Mouse (Mus musculus): ENCODE data around the gene Mymx. TPM values are rescaled to one million over a fixed set of nuclear protein-coding genes. Genes with fewer than 3 reads are reported as not detected.

Mymx gene
- polyA plus RNA-seq, 1 experiment: not detected

DNA sequence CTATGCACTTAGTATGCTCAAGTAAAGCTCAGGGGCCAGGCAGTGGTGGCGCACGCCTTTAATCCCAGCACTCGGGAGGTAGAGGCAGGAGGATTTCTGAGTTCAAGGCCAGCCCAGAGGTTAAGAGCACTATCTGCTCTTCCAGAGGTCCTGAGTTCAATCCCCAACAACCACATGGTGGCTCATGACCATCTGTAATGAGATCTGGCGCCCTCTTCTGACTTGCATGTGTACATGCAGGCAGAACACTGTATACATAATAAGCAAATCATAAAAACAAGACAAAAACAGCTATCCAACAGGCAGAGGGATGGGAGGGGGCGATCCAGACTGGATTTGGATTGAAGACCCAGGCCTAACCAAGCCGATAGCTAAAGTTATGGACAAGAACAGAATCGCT, 23.1 kb downstream of the Mymx start:
- Histone ChIP-seq H3K4me3 (ENCODE audit: insufficient read depth, low read depth, low read length) (no peak overlapping the region), H3K27ac (ENCODE audit: insufficient read depth, low read depth, low read length) (no peak overlapping the region), H3K4me1 (ENCODE audit: control insufficient read depth, insufficient read depth, low read length) (peaks cover 12% of the 10 kb centered on the region)
- TF ChIP-seq POLR2A (IDR thresholded peaks at IDR 0.05; ENCODE audit: insufficient read depth, low read depth, low read length) (no peak), CTCF (IDR thresholded peaks at IDR 0.05; ENCODE audit: insufficient read depth, low read depth, low read length) (no peak)
- 79% methylated on average over 7 of the region's 7 CpGs for WGBS

GRCm38 (mm10) chr17:45578242-45578641, 23.7 kb downstream of the Mymx start:
- peaks cover 12% of the 10 kb centered on the region for H3K4me1 ChIP-seq (ENCODE audit: control insufficient read depth, insufficient read depth, low read length)
- no peak for TF ChIP-seq POLR2A (IDR thresholded peaks at IDR 0.05; ENCODE audit: insufficient read depth, low read depth, low read length)
- TF ChIP-seq CTCF (IDR thresholded peaks at IDR 0.05; ENCODE audit: insufficient read depth, low read depth, low read length): no peak
- H3K27ac ChIP-seq (ENCODE audit: insufficient read depth, low read depth, low read length): no peak overlapping the region
- 67% methylated on average over 5 of the region's 5 CpGs for WGBS
- H3K4me3 ChIP-seq (ENCODE audit: insufficient read depth, low read depth, low read length): no peak overlapping the region

DNA sequence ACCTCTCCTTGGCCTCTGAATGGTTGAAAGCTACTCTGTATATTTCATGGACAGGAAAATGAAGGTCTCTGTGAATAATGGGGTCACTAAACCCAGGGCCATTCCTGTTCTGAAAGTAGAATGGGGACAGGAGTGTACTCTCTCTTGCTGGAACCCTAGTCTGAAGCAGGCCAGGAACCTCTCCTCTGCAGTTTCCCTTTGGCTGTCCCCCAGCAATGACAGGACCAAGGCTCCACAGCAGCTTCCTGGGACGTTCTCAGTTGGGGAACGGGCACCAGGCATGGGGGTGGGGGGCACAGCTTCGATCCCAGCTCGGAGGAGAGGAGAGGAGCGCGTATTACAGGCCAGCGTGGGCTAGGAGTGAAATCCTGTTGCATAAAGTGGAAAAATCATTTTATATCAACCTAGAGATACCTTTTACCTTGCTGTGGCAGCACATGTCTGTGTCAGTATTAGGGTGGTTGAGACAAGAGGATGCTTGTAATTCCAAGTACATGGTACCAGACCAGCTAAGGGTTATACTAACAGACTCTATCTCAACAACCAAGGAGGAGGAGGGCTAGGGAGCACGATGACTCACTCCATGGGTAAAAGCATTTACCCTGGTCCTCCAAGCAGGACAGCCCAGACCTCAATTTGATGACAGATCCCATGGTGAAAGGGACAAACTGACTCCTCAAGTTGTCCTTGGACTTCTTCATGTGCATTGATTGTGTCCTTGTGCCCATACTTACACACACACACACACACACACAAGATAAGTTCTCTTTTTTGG, 26.6 kb downstream of the Mymx start:
- TF ChIP-seq POLR2A (IDR thresholded peaks at IDR 0.05; ENCODE audit: insufficient read depth, low read depth, low read length): no peak
- no peak for TF ChIP-seq CTCF (IDR thresholded peaks at IDR 0.05; ENCODE audit: insufficient read depth, low read depth, low read length)
- 85% methylated on average over 8 of the region's 8 CpGs for WGBS
- Histone ChIP-seq H3K4me1 (ENCODE audit: control insufficient read depth, insufficient read depth, low read length) (peaks cover 9% of the 10 kb centered on the region), H3K4me3 (ENCODE audit: insufficient read depth, low read depth, low read length) (no peak overlapping the region), H3K27ac (ENCODE audit: insufficient read depth, low read depth, low read length) (peak overlapping the region; percentile 100)

DNA sequence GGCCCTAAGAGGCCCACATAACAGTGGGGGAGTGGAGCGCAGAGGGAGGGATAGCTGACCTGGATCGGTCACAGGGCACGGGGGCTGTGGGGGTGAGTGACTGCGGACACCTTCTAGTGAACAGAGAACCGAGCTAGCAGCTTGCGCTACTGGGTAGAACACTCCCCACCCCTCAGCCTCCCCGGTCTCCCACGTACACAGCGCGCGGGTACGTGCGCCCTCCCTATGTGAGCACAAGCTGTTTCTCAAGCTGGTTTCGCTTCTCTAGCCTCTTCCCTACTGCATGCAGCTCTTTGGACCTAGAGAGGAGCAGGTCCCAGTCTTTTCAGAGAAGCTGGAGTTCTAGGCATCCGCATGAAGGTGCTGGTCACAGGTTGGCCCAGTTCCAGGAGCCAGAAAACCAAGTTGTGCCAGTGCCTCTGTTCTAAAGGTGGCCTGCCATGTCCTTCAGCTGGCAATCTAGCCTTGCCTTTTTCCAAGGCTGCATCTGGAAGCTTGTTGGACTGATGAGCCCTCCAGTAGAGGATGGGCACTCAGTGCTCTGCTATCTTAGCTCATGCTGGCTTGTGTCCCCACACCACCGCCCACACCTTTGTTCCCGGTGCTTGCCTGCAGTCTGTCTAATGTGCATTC, 27.7 kb downstream of the Mymx start:
- H3K27ac ChIP-seq (ENCODE audit: insufficient read depth, low read depth, low read length): peak overlapping the region; percentile 100
- peak overlapping the region; percentile 96 for H3K4me3 ChIP-seq (ENCODE audit: insufficient read depth, low read depth, low read length)
- 1% methylated on average over 17 of the region's 17 CpGs for WGBS
- peaks cover 12% of the 10 kb centered on the region for H3K4me1 ChIP-seq (ENCODE audit: control insufficient read depth, insufficient read depth, low read length)
- TF ChIP-seq POLR2A (IDR thresholded peaks at IDR 0.05; ENCODE audit: insufficient read depth, low read depth, low read length): peak; percentile 45
- no peak for TF ChIP-seq CTCF (IDR thresholded peaks at IDR 0.05; ENCODE audit: insufficient read depth, low read depth, low read length)

GRCm38 (mm10) chr17:45573780-45574123, 28.1 kb downstream of the Mymx start:
- peaks cover 12% of the 10 kb centered on the region for H3K4me1 ChIP-seq (ENCODE audit: control insufficient read depth, insufficient read depth, low read length)
- H3K4me3 ChIP-seq (ENCODE audit: insufficient read depth, low read depth, low read length): peak overlapping the region; percentile 96
- WGBS: 0% methylated on average over 18 of the region's 18 CpGs
- TF ChIP-seq CTCF (IDR thresholded peaks at IDR 0.05; ENCODE audit: insufficient read depth, low read depth, low read length) (no peak), POLR2A (IDR thresholded peaks at IDR 0.05; ENCODE audit: insufficient read depth, low read depth, low read length) (no peak; the same call in 1 of the 2 replicates)
- peak overlapping the region; percentile 100 for H3K27ac ChIP-seq (ENCODE audit: insufficient read depth, low read depth, low read length)

DNA sequence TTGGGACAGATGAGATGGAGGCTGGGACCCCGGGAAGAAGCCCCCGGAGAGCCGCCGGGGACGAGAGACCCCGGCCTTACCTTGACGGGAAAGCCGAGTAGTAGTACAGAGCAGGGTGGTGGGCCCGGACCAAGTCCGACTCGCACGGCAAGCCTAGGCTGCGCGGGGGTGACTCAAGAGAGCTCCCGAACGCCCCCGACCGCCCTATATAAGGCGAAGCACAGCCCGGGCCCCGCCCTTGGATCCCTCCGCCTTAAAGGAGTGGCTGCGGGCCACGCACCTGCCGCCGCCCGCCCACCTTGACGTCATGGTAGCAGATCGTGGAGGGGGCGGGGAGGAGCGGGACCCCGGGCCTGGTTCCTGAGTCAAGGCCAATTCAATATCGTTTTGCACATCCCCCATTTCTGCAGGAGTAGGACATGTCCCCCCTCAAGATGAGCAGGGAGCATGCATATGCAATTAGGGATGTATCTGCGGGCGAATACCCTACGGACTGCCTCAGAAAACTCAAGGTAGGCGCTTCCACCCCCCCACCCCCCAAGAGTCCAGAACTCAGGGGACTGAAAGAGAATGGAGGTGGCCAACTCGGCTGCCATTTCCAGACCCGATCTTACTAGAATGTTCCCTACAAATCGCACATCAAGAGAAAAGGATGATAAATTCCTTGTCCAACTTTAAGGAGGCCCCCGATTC, 28.7 kb downstream of the Mymx start, which contains the start of gene Hsp90ab1:
Gene Hsp90ab1, minus strand, starts transcription at position 185 of the 693 bp plus-strand sequence.
- peak within 1 kb of the TSS; percentile 100 for H3K27ac ChIP-seq (ENCODE audit: insufficient read depth, low read depth, low read length)
- TF ChIP-seq CTCF (IDR thresholded peaks at IDR 0.05; ENCODE audit: insufficient read depth, low read depth, low read length): no peak
- peak; percentile 95 for TF ChIP-seq POLR2A (IDR thresholded peaks at IDR 0.05; ENCODE audit: insufficient read depth, low read depth, low read length)
- peaks cover 12% of the 10 kb centered on the region for H3K4me1 ChIP-seq (ENCODE audit: control insufficient read depth, insufficient read depth, low read length)
- WGBS: under 1% methylated on average over 41 of the region's 41 CpGs
- peak within 1 kb of the TSS; percentile 96 for H3K4me3 ChIP-seq (ENCODE audit: insufficient read depth, low read depth, low read length)

- TF ChIP-seq POLR2A (IDR thresholded peaks at IDR 0.05; ENCODE audit: insufficient read depth, low read depth, low read length) (no peak; the same call in 1 of the 2 replicates), CTCF (IDR thresholded peaks at IDR 0.05; ENCODE audit: insufficient read depth, low read depth, low read length) (no peak)
- Histone ChIP-seq H3K4me3 (ENCODE audit: insufficient read depth, low read depth, low read length) (peak overlapping the region; percentile 96), H3K27ac (ENCODE audit: insufficient read depth, low read depth, low read length) (peak overlapping the region; percentile 99), H3K4me1 (ENCODE audit: control insufficient read depth, insufficient read depth, low read length) (peaks cover 12% of the 10 kb centered on the region)
- under 1% methylated on average over 57 of the region's 57 CpGs for WGBS
These were observed 29.5 kb downstream of the Mymx start for GRCm38 (mm10) chr17:45572103-45573086.

DNA sequence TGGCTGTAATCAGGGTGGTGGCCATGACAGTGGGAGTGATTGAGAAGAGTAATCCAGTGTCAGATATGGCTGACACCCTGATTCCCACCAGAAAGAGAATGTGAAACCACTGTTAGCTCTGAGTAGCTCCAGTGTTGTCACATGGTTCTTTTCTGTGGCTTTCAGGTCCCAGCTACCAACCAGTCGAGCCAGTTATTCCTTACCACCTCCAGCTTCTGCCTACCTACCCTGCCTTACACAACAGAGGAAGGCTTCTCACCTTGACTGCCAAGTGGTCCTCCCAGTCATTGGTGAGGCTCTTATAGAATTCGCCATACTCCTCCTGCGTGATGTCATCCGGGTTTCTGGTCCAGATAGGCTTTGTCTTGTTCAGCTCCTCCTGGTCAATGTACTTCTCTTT, 31.9 kb downstream of the Mymx start:
- Histone ChIP-seq H3K4me3 (ENCODE audit: insufficient read depth, low read depth, low read length) (no peak overlapping the region), H3K4me1 (ENCODE audit: control insufficient read depth, insufficient read depth, low read length) (peaks cover 11% of the 10 kb centered on the region), H3K27ac (ENCODE audit: insufficient read depth, low read depth, low read length) (no peak overlapping the region)
- TF ChIP-seq CTCF (IDR thresholded peaks at IDR 0.05; ENCODE audit: insufficient read depth, low read depth, low read length): no peak
- no peak for TF ChIP-seq POLR2A (IDR thresholded peaks at IDR 0.05; ENCODE audit: insufficient read depth, low read depth, low read length)
- 74% methylated on average over 4 of the region's 4 CpGs for WGBS
